Mouse (Mus musculus) small intestine, adult 2 months (tissue): ENCODE data around the gene Mcu.

Experiments
- CTCF ChIP-seq: fragments of 200-500 bp; IDR thresholded peaks from 2 replicates; pipeline ENCODE4 v1.5.1; 2012; ENCODE audit warnings: low read depth, mild to moderate bottlenecking, control low read depth, inconsistent platforms, low read length, moderate library complexity, mixed read lengths; ENCODE audit not compliant: insufficient replicate concordance, insufficient read length; ENCODE audit errors: extremely low read depth
- POLR2A ChIP-seq: fragments of 200-500 bp; IDR thresholded peaks from 2 replicates; pipeline ENCODE4 v1.6.1; 2012; ENCODE audit warnings: low read depth, mild to moderate bottlenecking, control low read depth, inconsistent platforms, low read length, moderate library complexity

GRCm38 (mm10) chr10:59424453-59424852 is 192.0 kb downstream of the Mcu start:
- TF ChIP-seq CTCF (no peak), POLR2A (no peak)
